Mouse (Mus musculus): ENCODE measurements at regions not wholly inside any gene's neighbourhood (a gene's known extent, or its start where the extent isn't known, plus 50 kb on each side); places are given as distances from the start of the nearest gene placed in this dataset.

- CTCF ChIA-PET: no interaction called here
These were observed 187.9 kb upstream of the Gas1 start for GRCm38 (mm10) chr13:60364778-60365672.

DNA sequence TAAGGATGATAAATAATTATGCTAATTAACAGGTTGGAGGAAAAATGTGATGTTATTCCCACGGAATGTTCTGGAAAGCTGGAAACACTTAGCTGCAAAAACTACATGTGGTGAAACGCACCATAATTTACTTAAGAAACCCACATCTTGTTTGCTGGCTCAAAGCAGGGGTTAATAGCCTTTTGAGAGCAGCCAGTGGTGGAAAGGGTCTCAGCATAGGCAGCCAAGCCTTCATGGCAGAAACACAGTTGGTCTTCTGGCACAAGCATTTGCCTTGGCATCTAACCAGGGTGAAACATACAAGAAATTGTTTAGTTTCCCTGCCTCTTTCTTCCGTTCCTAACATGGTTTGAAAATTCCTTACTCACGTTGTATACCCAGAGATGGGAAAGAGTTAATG lies 192.1 kb upstream of the Gas1 start:
- CTCF ChIA-PET: no interaction called here

GRCm38 (mm10) chr13:60371656-60372055 lies 194.5 kb upstream of the Gas1 start:
- CTCF ChIA-PET: no interaction called here

DNA sequence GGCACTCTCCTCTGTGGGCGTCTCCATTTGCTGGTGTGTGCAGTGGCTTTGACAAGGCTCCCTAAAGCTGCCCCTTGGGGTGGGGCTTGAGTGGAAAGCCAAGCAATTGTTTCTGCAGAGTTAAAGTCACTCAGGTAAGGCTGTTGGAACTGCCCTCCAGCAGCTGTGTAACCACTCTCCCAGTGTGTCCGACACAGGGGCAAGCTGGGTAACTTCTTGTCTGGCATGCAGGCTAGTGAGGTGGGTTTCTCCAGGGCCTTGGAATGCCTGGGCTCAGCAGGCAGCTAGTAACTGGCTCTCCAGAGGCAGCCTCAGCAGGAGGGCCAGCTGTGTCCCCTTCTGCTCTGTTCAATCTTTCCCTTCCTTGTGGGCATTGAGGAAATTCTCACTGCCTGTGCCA lies 199.5 kb upstream of the Gas1 start:
- CTCF ChIA-PET: no interaction called here

DNA sequence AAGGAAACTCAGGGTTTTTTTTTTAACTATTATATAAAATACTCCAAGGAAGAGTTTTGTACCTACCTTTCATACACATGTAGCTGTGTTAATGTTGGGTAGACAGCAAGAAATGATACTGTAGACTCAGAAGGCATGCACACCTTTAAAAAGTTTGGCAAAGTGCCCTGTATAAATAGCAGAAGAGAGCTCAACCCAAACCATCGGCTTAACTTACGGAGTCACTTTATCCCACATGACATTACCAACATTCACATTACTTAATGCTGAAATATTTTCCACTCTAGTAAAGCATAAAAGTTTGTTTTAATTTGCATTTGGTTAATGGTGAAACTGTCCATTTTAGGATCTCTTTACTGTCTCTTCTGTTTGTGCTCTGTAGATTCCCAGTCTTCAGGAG lies 205.7 kb upstream of the Gas1 start:
- CTCF ChIA-PET: no interaction called here

GRCm38 (mm10) chr13:60398836-60399235 lies 202.9 kb upstream of the Dapk1 start:
- CTCF ChIA-PET: no interaction called here

DNA sequence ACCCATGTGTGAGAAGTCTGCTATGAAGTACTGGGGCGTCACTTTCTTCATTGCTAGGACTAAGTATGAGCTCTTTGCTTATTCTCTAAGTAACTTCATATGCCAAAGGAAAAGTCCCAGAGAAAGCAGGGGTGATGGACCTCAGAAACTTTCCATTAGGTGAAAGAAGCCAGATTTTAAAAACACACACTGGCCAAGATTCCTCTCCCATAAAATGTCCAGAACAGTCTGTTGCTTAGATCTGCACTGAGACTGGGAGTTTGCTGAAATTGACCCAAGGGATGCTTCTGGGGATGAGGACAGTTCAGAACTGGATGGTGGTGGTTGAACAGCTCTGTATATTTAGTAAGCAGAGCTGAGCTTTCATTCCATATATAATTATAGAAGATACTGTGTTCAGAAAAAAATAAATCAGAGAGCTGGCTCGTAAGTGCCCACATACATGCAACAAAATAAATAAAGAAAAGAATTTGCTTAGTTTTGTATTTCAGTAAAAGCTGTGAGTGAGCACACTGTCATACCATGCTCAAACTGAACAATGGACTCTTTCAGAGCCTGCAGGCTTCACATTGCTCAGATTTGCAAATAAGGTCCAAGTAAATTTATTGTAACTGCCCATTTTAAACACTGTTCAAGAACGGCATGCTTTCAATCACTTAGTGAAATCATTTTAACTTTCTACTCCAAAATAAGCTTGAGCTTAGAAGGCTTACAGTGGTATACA lies 200.8 kb upstream of the Dapk1 start:
- CTCF ChIA-PET: no interaction called here

GRCm38 (mm10) chr13:60403471-60403870 lies 198.3 kb upstream of the Dapk1 start:
- CTCF ChIA-PET: no interaction called here

DNA sequence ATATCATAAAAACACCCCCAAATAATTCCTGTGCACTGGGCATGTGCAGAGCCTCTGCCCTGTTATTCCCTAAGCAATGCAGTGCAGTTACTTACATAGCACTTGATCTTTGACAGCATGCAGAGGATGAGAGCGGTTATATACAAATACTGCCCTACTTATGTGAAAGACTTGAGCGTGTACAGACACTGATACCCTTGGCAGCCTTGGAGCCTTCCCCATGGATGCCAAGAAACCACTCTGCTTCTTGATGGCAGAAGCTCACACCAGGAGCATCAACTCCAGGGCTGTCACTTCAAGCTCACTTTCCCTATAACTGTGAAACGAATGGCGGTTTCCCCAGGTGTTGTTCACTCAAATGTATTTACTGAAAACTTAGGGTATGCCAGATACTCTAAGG lies 194.4 kb upstream of the Dapk1 start:
- CTCF ChIA-PET: no interaction called here

- CTCF ChIA-PET: no interaction called here
These were observed 191.8 kb upstream of the Dapk1 start for GRCm38 (mm10) chr13:60409706-60410502.

GRCm38 (mm10) chr13:60416024-60416423 lies 185.7 kb upstream of the Dapk1 start:
- CTCF ChIA-PET: no interaction called here

GRCm38 (mm10) chr13:60417015-60417414 lies 184.7 kb upstream of the Dapk1 start:
- CTCF ChIA-PET: no interaction called here

DNA sequence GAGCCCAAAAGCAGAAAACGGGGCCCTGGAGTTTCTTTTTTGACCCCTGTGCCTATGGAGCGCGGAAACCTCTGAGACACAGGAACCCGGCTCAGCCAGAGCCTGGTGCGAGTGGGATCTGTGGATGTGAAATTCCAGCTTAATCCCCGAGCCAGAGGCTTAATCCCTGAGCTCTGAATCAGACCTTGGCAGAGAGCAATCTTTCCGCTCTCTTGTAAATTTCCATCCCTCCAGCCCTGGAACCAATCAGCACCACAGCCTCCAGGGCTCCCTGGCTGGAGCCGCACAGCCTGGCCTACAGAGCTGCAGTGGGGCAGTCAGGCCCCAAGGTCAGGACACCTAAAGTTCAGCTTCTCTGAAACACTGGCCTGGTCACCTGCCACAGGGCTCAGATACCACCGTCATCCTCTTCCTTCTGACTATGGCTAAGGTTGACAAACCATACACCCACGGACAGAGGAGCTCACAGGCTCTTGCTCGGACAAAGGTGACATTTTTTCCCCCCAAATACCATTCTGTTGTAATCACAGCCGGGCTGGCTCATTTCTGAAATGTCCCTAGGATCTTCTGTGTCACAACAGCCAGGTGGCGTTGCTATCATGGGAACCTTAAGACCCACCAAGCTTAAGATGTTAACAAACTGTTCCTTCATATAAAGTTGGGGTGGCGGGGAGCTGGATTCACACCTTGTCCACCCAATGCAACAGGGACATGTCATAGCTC lies 184.2 kb upstream of the Dapk1 start:
- CTCF ChIA-PET: no interaction called here

DNA sequence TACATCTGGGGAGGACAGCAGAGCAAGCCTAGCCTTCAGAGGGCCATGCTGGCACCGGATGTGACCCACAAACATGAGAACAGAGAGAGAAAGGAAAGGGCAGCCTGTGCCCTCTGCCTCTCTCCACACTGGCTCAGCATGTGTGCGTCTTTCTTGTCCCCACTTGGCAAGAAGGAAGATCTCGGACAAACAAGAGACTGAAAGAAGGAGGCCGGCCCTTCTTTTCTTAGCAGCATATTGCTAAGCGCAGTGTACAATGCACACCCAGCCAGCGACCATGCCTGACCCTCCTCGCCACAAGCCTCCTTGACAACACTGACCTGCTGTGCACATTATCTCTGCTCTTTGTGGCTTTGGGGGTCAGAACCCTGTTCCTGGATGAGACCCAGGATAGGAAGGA lies 181.4 kb upstream of the Dapk1 start:
- CTCF ChIA-PET: no interaction called here

GRCm38 (mm10) chr13:60420842-60421696 lies 180.7 kb upstream of the Dapk1 start:
- CTCF ChIA-PET: no interaction called here

DNA sequence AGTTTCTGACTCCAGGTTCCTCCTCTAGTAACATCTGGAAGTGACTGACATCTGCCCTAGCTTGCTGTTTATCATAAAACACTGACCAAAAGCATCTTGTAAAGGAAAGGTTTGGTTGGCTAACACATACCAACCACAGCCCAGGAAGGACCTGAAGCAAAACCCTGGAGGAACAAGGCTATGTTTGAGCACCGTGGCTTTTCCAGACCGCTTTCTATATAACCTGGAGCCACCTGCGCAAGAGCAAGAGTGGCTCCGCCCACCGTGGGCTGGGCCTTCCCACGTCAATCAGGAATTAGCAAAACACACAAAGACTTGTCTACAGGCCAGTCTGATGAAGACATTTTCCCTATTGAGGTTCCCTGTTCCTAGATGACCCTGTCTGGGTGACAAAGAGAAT lies 177.5 kb upstream of the Dapk1 start:
- CTCF ChIA-PET: no interaction called here

DNA sequence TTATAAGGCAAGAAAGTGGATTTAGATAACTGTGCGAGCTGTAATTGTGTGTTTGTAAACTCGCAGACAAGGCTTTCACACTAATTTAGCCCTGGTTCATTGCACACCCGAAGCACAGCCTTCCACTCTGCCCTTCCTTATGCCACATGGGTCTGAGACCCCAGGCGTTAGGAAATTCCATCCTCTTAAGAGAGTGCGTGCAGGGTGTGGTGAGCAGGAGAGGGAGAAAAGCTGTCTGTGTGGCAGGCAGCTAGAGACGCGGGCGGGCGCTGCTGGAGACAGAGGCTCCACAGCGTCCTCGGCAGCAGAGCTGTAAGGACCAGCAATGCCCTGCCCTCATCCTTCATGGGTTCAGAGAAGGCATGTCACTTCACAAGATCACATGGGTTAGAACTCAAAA lies 176.6 kb upstream of the Dapk1 start:
- CTCF ChIA-PET: no interaction called here

GRCm38 (mm10) chr13:60425556-60425955 lies 176.2 kb upstream of the Dapk1 start:
- CTCF ChIA-PET: no interaction called here

DNA sequence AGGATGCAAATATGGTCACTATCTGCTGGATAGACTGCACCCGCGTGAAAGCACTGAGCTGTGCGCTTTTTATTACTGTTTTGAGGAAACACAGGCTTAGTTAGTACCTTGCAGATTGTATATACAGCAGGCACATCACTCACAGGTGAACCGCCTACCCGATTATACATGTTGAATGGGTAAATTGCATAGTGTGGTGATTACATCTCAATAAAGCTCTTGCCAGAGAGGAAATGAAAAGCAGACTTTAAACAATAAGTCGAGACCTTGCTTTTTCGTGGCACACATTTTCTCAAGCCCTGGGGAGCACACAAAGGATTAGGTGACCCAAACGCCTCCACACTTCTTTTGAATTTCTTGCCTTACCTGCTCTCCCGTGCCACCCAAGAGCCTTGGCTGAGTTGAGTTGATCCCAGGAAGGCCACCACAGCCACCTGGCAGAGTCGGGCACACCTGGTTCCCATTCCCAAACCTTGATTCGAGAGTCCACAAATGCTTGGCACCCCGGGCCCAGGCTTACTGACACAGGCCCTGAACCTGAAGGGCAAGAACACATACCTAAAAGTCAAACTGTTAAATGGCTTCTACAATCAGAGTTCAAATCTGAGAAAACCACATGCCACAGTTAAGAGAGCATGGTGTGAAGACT lies 175.4 kb upstream of the Dapk1 start:
- CTCF ChIA-PET: no interaction called here

DNA sequence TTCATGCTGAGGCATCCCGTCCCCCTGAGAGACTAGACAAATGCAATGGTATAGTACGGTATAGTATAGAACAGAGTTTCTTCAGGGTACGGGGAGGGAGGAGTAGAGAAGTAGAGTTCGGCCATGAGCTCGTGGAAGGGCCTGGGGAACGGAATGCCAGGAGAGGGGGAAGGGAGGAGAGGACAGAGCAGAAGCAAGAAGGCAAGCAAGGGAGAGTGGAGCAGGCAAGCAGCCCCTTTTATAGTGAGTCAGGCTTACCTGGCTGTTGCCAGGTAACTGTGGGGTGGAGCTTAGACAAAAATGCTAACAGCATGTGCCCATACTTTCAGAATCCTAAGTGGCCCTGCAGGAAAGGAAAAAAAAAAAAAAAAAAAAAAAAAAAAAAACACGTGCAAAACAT lies 174.7 kb upstream of the Dapk1 start:
- CTCF ChIA-PET: no interaction called here
